Mouse (Mus musculus) midbrain, embryonic 11.5 days (tissue): ENCODE data around the gene Gm14862. TPM values are rescaled to one million over a fixed set of nuclear protein-coding genes. Genes with fewer than 3 reads are reported as not detected.

Experiments
- ATAC-seq: fragments of 200-750 bp; cut with Nextera tagmentation; 2 replicates; pipeline ENCODE4 v1.8.0; 2017; ENCODE audit warnings: moderate TSS enrichment, moderate library complexity; ENCODE audit not compliant: low FRiP score
- DNase-seq: peaks from one replicate; pipeline ENCODE4 v3.0.0; 2015; ENCODE audit warnings: low spot score; ENCODE audit errors: missing footprints
- H3K27ac ChIP-seq: fragments of 300-500 bp; sonication (generic); 2 replicates; pipeline ENCODE4 v1.5.1; 2014; ENCODE audit warnings: low read depth, low read length
- H3K27me3 ChIP-seq: fragments of 300-500 bp; sonication (generic); 2 replicates; pipeline ENCODE4 v1.6.1; 2014; ENCODE audit warnings: mild to moderate bottlenecking, low read length, moderate library complexity, mixed read lengths; ENCODE audit not compliant: control insufficient read depth, insufficient read depth
- H3K36me3 ChIP-seq: fragments of 300-500 bp; sonication (generic); 2 replicates; pipeline ENCODE4 v1.6.1; 2014; ENCODE audit warnings: mild to moderate bottlenecking, low read length, moderate library complexity, mixed read lengths; ENCODE audit not compliant: control insufficient read depth, insufficient read depth
- H3K4me1 ChIP-seq: fragments of 300-500 bp; sonication (generic); 2 replicates; pipeline ENCODE4 v1.6.1; 2014; ENCODE audit warnings: low read length; ENCODE audit not compliant: control insufficient read depth, insufficient read depth
- H3K4me2 ChIP-seq: fragments of 300-500 bp; sonication (generic); 2 replicates; pipeline ENCODE4 v1.6.1; 2014; ENCODE audit warnings: mild to moderate bottlenecking, moderate library complexity
- H3K4me3 ChIP-seq: fragments of 300-500 bp; sonication (generic); 2 replicates; pipeline ENCODE4 v1.5.1; 2014; ENCODE audit warnings: low read depth, low read length
- H3K9ac ChIP-seq: fragments of 300-500 bp; sonication (generic); 2 replicates; pipeline ENCODE4 v1.6.1; 2014; ENCODE audit warnings: low read length
- H3K9me3 ChIP-seq: fragments of 300-500 bp; sonication (generic); 2 replicates; pipeline ENCODE4 v1.6.1; 2016; ENCODE audit warnings: low read length; ENCODE audit not compliant: control insufficient read depth
- WGBS: fragments of 180-500 bp; shearing (Covaris S2); extraction: QIAGEN DNeasy Blood & Tissue Kit; methylation state at CpG from one replicate; pipeline ENCODE4 v1.1.7; 2014; 5-methylcytosine and 5-hydroxymethylcytosine counted together
- polyA plus RNA-seq: library from polyadenylated mRNA; unstranded; fragments of >200 nt; fragmentation: Nextera tagmentation; extraction: Ambion mirVana; gene quantifications from 2 replicates; pipeline ENCODE4 v1.2.1, GENCODE M21; 2014

The Gm14862 gene
- polyA plus RNA-seq, 1 experiment from 2014 or later = not detected

DNA sequence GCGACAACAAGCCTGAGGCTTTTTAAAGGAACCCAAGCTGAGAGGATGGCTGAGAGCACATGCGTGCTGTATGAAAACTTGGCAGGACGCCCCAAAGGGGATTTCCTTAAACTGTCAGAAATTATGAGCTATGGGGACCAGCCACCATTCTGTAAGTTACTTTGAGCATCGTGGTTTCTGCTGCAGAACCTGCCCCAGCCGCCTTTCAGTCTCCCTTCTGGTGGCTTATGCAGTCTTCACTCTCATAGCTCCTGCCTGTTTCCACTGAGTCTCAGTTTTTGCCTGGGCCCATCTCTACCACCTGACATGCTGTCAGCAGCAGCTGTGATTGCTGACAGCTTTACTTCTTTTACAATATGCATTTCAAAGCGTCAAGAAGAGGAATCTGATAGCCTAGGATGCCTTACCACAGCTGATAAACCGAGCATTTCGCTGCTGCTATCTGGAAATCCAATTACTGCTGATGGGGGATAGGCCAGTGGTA lies 13.3 kb downstream of the Gm14862 start:
- Histone ChIP-seq H3K9ac (no peak overlapping the region), H3K27ac (no peak overlapping the region; the same call in 1 of the 2 replicates), H3K36me3 (no peaks in the 10 kb centered on the region), H3K4me3 (no peak overlapping the region), H3K9me3 (no peaks in the 10 kb centered on the region), H3K27me3 (no peaks in the 10 kb centered on the region), H3K4me2 (no peak overlapping the region), H3K4me1 (no peaks in the 10 kb centered on the region)
- DNase-seq = no peak
- no peak for ATAC-seq
- 71% methylated on average over 8 of the region's 8 CpGs for WGBS

DNA sequence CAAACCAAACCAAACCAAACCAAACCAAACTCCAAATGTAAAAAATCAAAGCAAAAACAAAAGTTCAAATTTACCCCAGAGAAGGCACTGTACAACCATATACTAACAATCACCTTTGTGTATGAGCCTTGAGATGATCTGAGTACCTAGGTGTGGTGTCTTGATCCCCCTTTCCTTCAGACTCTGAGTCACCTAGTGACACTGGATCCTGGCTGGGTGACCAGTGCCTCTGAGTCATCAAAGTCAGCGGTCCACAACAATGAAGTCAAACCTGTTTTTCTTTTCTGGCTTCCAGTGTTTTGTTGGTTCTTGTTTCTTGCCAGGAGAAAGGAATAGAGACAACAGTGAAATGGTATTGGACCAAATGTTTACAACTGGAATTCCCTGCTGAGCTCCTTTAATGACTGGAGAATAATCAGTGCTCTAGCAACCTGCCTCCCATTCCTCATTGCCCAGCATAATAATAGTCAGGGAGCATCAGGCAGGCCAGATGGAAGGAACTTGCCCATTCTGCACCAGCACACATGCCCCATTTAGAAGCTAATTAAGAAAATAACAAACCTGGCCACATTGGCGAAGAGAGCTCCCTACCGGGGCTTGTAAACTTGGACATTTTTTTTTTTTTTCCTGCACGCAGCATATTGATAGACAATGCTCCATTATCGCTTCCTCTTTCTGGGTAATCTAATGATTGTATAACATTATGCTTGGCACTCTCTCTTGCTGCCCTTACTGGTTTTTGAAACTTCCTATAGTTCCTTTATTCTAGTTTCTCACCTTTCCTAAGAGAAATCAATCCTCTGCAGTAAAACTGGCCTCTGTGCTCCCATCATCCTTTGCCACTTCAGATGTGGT lies 15.7 kb downstream of the Gm14862 start:
- no peaks in the 10 kb centered on the region for H3K4me1 ChIP-seq
- H3K27ac ChIP-seq = no peak overlapping the region
- H3K9ac ChIP-seq = no peak overlapping the region
- no peak overlapping the region for H3K4me2 ChIP-seq
- H3K9me3 ChIP-seq = no peaks in the 10 kb centered on the region
- DNase-seq (no peak), ATAC-seq (no peak)
- no peaks in the 10 kb centered on the region for H3K36me3 ChIP-seq
- WGBS = 82% methylated on average over 5 of the region's 5 CpGs
- H3K27me3 ChIP-seq = no peaks in the 10 kb centered on the region
- no peak overlapping the region for H3K4me3 ChIP-seq

DNA sequence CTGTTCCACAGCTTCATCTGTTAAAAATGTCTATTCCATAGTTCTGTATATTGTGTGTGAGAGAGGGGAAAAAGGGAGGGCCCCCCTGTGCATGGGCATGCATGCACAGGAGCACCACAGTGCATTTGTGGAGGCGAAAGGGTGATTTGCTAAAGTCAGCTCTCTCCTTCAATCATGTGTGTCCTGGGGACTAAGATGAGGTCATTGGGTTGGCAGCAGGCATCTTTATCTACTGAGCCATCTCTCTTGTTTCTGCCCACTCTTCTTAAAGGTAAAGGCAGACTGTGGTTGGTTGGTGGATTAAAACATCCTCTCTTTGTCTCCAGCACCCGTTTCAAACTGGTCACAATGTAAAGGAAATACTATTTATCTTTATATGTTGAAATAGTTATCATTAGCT lies 29.6 kb downstream of the Gm14862 start:
- no peak overlapping the region for H3K9ac ChIP-seq
- DNase-seq (no peak), ATAC-seq (no peak)
- no peaks in the 10 kb centered on the region for H3K9me3 ChIP-seq
- 79% methylated on average over 2 of the region's 2 CpGs for WGBS
- H3K4me2 ChIP-seq = no peak overlapping the region
- H3K27me3 ChIP-seq = no peaks in the 10 kb centered on the region
- H3K4me3 ChIP-seq = no peak overlapping the region
- no peak overlapping the region for H3K27ac ChIP-seq
- no peaks in the 10 kb centered on the region for H3K4me1 ChIP-seq
- H3K36me3 ChIP-seq = no peaks in the 10 kb centered on the region

DNA sequence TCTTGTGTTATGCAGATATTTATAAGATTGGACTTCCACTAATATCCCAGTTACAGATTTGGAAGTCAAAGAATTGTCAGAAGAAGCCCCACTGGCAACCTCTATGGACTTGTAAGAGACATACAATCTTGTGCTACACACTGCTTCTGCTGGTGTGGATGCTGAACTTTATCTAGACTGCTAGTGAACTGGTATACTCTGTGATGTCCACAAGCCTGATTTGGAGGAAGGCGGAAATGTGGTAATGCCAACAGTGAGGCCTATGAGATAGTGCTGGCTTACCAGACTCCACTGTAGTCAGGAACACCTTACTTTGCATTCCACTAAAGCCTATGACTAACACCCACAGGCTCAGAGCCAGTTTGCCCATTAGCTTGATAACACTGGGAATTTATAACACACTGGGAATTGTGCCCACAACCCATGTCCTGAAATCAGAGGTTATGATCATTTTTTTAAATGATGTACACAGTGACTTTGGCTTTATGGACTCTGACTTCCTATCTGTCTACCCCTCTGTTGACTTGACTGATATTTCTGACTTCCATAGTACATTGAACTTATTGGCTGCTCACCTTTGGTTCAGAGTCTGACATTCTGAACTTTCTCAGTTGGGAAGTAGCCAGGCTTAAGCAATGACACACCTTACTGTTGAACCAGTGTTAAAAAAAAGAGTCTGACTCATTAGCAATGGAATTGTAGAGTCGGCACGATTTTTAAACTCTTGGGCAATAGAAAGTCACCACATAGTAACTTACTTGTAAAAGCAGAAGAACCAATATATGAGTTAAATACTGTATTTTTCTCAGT lies 34.1 kb downstream of the Gm14862 start:
- no peak for DNase-seq
- Histone ChIP-seq H3K4me2 (no peak overlapping the region), H3K36me3 (no peaks in the 10 kb centered on the region), H3K9ac (no peak overlapping the region), H3K27ac (no peak overlapping the region), H3K4me1 (no peaks in the 10 kb centered on the region), H3K4me3 (no peak overlapping the region), H3K27me3 (no peaks in the 10 kb centered on the region), H3K9me3 (no peaks in the 10 kb centered on the region)
- no peak for ATAC-seq
- 96% methylated on average over 3 of the region's 3 CpGs for WGBS

GRCm38 (mm10) chrX:9221736-9222135 lies 35.0 kb downstream of the Gm14862 start:
- DNase-seq (no peak), ATAC-seq (no peak)
- H3K4me1 ChIP-seq = no peaks in the 10 kb centered on the region
- H3K27me3 ChIP-seq = no peaks in the 10 kb centered on the region
- no peak overlapping the region for H3K9ac ChIP-seq
- no peaks in the 10 kb centered on the region for H3K9me3 ChIP-seq
- 82% methylated on average over 4 of the region's 4 CpGs for whole genome bisulfite sequencing
- H3K4me3 ChIP-seq = no peak overlapping the region
- no peak overlapping the region for H3K4me2 ChIP-seq
- no peaks in the 10 kb centered on the region for H3K36me3 ChIP-seq
- no peak overlapping the region for H3K27ac ChIP-seq

DNA sequence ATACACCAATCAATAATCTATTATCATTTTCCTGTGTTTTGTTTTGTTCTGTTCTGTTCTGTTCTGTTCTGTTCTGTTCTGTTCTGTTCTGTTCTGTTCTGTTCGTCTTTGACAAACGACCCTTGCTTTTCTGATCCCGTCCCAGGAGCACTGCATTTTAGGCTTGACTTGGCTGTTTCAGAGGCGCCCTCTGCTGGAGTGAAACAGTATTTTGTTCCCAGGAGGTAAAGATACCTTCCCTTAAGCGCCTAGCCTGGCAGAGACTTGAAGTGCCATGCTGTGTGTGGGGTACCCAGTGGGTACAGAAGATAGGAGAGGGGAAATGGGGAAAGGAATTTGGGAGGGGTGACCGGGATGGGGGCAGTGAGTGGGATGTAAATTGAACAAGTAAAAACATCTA lies 35.5 kb downstream of the Gm14862 start:
- Histone ChIP-seq H3K9me3 (no peaks in the 10 kb centered on the region), H3K4me1 (no peaks in the 10 kb centered on the region), H3K36me3 (no peaks in the 10 kb centered on the region), H3K4me2 (no peak overlapping the region), H3K4me3 (no peak overlapping the region), H3K9ac (no peak overlapping the region), H3K27me3 (no peaks in the 10 kb centered on the region), H3K27ac (no peak overlapping the region)
- 27% methylated on average over 6 of the region's 6 CpGs for WGBS
- ATAC-seq = no peak
- DNase-seq = peak; percentile 85

DNA sequence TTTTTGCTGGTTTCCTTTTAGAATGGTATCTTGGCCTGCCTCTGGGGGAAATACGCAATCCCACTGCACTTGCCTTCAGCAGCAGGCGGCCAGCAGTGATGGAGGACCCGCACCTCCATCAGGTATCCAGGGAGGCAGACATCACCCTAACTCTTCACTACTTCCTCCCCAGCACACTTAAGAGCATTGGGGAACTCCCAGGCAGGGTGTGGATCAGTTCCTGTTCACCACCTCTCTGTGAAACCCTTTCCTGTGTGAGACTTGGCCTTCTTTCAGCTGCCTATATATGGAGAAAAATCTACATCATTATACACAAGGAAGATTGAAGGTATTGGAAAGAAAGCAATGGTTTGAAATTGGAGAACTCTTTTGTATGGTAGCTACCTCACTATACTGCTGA lies 37.1 kb downstream of the Gm14862 start:
- no peak for ATAC-seq
- H3K4me1 ChIP-seq = no peaks in the 10 kb centered on the region
- H3K36me3 ChIP-seq = no peaks in the 10 kb centered on the region
- no peak overlapping the region for H3K4me2 ChIP-seq
- H3K9ac ChIP-seq = no peak overlapping the region
- no peak overlapping the region for H3K27ac ChIP-seq
- no peaks in the 10 kb centered on the region for H3K27me3 ChIP-seq
- H3K9me3 ChIP-seq = no peaks in the 10 kb centered on the region
- no peak for DNase-seq
- H3K4me3 ChIP-seq = no peak overlapping the region
- 92% methylated on average over 3 of the region's 3 CpGs for WGBS

DNA sequence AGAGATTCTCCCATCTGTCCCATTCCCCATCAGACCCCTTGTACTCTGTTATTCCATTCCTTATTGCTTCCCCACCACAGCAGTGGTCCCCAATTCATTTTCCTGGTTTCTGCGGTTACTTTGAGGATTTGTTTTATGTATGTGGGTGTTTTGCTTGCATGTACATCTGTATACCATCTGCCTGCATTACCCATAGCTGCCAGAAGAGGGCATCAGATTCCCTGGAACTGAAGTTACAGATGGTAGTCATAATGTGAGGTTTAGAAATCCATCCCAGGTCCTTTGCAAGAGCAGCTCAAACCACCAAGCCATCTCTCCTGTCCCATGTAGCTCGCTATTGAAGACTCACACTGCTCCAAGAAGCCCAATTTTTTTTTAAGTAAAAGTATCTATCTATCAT lies 40.5 kb downstream of the Gm14862 start:
- WGBS = 84% methylated on average over 2 of the region's 2 CpGs

GRCm38 (mm10) chrX:9205121-9205520 lies 51.6 kb downstream of the Gm14862 start:
- H3K27me3 ChIP-seq = peaks cover 2% of the 10 kb centered on the region; the same call in 1 of the 2 replicates
- DNase-seq = no peak
- H3K27ac ChIP-seq = no peak overlapping the region
- no peaks in the 10 kb centered on the region for H3K36me3 ChIP-seq
- H3K4me3 ChIP-seq = no peak overlapping the region
- no peaks in the 10 kb centered on the region; the same call in 1 of the 2 replicates for H3K9me3 ChIP-seq
- peaks cover 2% of the 10 kb centered on the region; the same call in 1 of the 2 replicates for H3K4me1 ChIP-seq
- no peak overlapping the region for H3K4me2 ChIP-seq
- 76% methylated on average over 2 of the region's 2 CpGs for WGBS
- no peak for ATAC-seq
- no peak overlapping the region for H3K9ac ChIP-seq

More for the DNA sequence above, 40.5 kb downstream of the Gm14862 start:
- H3K4me1 ChIP-seq = no peaks in the 10 kb centered on the region
- H3K27me3 ChIP-seq = no peaks in the 10 kb centered on the region
- no peaks in the 10 kb centered on the region for H3K36me3 ChIP-seq
- DNase-seq (no peak), ATAC-seq (no peak)
- H3K4me3 ChIP-seq = no peak overlapping the region
- H3K9ac ChIP-seq = no peak overlapping the region
- no peak overlapping the region for H3K27ac ChIP-seq
- H3K4me2 ChIP-seq = no peak overlapping the region
- H3K9me3 ChIP-seq = no peaks in the 10 kb centered on the region
